Mouse (Mus musculus) heart, postnatal 0 days (tissue): ENCODE measurements around the gene Cdk2. TPM values are rescaled to one million over a fixed set of nuclear protein-coding genes. Genes with fewer than 3 reads are reported as not detected.
"Not testable (repeated sequence)": the region's sequence is repeated elsewhere in the genome, so short reads cannot be mapped to it uniquely, and the experiment has no call there.

Source experiments
- ATAC-seq: fragments of 200-750 bp; cut with Nextera tagmentation; 2 replicates; pipeline ENCODE4 v1.8.0; 2017; ENCODE audit warnings: low read depth, moderate number of reproducible peaks, moderate library complexity; ENCODE audit not compliant: insufficient read depth
- DNase-seq: peaks from one replicate; pipeline ENCODE4 v3.0.0-alpha.2; 2016; ENCODE audit warnings: low spot score
- H3K27ac ChIP-seq: fragments of 300-500 bp; sonication (generic); 2 replicates; pipeline ENCODE4 v1.5.1; 2014; ENCODE audit warnings: low read depth, mild to moderate bottlenecking
- H3K27me3 ChIP-seq: fragments of 300-500 bp; sonication (generic); 2 replicates; pipeline ENCODE4 v1.6.1; 2014; ENCODE audit warnings: low read length, mixed read lengths; ENCODE audit not compliant: control insufficient read depth, insufficient read depth
- H3K36me3 ChIP-seq: fragments of 300-500 bp; sonication (generic); replicated peaks from 2 replicates; pipeline ENCODE4 v1.6.1; 2014; ENCODE audit warnings: low read length, mixed read lengths; ENCODE audit not compliant: control insufficient read depth, insufficient read depth
- H3K4me1 ChIP-seq: fragments of 300-500 bp; sonication (generic); 2 replicates; pipeline ENCODE4 v1.6.1; 2014; ENCODE audit warnings: antibody characterized with exemption; ENCODE audit not compliant: control insufficient read depth, insufficient read depth
- H3K4me2 ChIP-seq: fragments of 300-500 bp; sonication (generic); 2 replicates; pipeline ENCODE4 v1.6.1; 2014; ENCODE audit warnings: low read depth, mild to moderate bottlenecking, low read length, moderate library complexity
- H3K4me3 ChIP-seq: fragments of 300-500 bp; sonication (generic); 2 replicates; pipeline ENCODE4 v1.5.1; 2014; ENCODE audit warnings: low read depth, low read length
- H3K9ac ChIP-seq: fragments of 300-500 bp; sonication (generic); replicated peaks from 2 replicates; pipeline ENCODE4 v1.6.1; 2014; ENCODE audit warnings: low read depth, low read length, mixed read lengths
- H3K9me3 ChIP-seq: fragments of 300-500 bp; sonication (generic); replicated peaks from 2 replicates; pipeline ENCODE4 v1.6.1; 2016; ENCODE audit warnings: low read length; ENCODE audit not compliant: control insufficient read depth
- CTCF ChIP-seq: IDR thresholded peaks from 2 replicates; pipeline ENCODE4 v1.5.1; 2016; ENCODE audit warnings: antibody characterized with exemption, control low read depth, low read depth
- EP300 ChIP-seq: IDR thresholded peaks from 2 replicates; pipeline ENCODE4 v1.6.1; 2016; ENCODE audit warnings: antibody characterized with exemption, low read depth
- WGBS: fragments of 180-500 bp; shearing (Covaris S2); extraction: QIAGEN DNeasy Blood & Tissue Kit; methylation state at CpG from one replicate; pipeline ENCODE4 v1.1.7; 2014; 5-methylcytosine and 5-hydroxymethylcytosine counted together
- polyA plus RNA-seq: library from polyadenylated mRNA; unstranded; fragments of >200 nt; fragmentation: Nextera tagmentation; extraction: Ambion mirVana; gene quantifications from 2 replicates; pipeline ENCODE4 v1.2.1, GENCODE M21; 2015
- total RNA-seq: library from RNA; depleted of rRNA; stranded (reverse); fragments of >200 nt; gene quantifications from 2 replicates; pipeline ENCODE4 v1.2.3, GENCODE M21; 2014; ENCODE audit warnings: low replicate concordance

Cdk2 gene
- total and polyA plus RNA-seq, 2 experiments from 2014 or later: 50.9 to 71.8 TPM

DNA sequence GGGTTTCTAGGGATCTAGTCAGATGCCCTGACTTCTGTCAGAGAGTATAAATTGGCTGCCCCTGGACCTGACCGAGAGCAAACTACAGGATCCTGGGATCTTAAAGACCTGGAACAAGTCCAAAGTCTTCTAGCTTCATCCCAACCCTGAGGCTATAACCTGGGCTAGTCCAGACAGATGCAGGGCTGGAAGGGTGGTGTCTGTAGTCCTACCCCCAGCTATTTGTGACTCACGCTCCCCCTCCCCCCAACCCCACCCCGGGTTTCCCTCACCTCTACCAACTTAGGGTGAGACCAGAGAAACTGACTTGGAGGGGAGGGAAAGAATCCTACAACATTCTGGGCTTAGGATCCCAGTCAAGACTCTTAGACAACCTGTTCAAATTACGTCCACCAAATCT lies 37.8 kb upstream of the Cdk2 start:
- Histone ChIP-seq H3K27me3 (no peaks in the 10 kb centered on the region), H3K9me3 (no peaks in the 10 kb centered on the region), H3K36me3 (no peaks in the 10 kb centered on the region), H3K9ac (peak overlapping the region; percentile 71), H3K4me3 (peak overlapping the region; percentile 68), H3K4me1 (peaks cover 22% of the 10 kb centered on the region), H3K27ac (no peak overlapping the region), H3K4me2 (peak overlapping the region; percentile 88)
- 21% methylated on average over 4 of the region's 4 CpGs for WGBS
- TF ChIP-seq CTCF (no peak), EP300 (no peak)
- ATAC-seq (no peak), DNase-seq (no peak)

DNA sequence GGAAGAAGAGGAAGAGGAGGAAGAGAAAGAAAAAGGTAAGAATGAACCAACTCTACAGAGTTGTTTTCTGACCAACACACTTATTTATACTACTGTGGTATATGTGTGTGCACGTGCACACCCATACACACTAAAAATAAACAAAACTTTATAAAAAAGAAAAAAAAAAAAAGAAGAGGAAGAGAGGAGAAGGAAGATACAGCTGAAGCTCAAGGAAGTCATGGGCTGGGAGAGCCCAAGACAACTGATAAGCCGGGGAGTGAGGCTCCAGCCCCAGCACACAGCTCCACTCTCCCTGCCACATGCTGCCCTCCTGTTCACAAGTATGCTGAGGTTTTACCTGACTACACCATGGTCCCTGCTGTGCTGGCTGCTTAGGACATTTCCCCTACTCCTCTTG lies 35.5 kb upstream of the Cdk2 start:
- TF ChIP-seq CTCF: no peak
- TF ChIP-seq EP300: no peak
- no peaks in the 10 kb centered on the region for H3K27me3 ChIP-seq
- WGBS: 40% methylated on average over 2 of the region's 2 CpGs
- no peak overlapping the region for H3K9ac ChIP-seq
- no peak overlapping the region for H3K27ac ChIP-seq
- no peaks in the 10 kb centered on the region for H3K9me3 ChIP-seq
- DNase-seq (no peak), ATAC-seq (no peak)
- H3K4me2 ChIP-seq: no peak overlapping the region
- no peak overlapping the region for H3K4me3 ChIP-seq
- 0 out of 2 replicates have a peak, but pooled peaks cover 8% of the 10 kb centered on the region for H3K36me3 ChIP-seq
- peaks cover 21% of the 10 kb centered on the region for H3K4me1 ChIP-seq

DNA sequence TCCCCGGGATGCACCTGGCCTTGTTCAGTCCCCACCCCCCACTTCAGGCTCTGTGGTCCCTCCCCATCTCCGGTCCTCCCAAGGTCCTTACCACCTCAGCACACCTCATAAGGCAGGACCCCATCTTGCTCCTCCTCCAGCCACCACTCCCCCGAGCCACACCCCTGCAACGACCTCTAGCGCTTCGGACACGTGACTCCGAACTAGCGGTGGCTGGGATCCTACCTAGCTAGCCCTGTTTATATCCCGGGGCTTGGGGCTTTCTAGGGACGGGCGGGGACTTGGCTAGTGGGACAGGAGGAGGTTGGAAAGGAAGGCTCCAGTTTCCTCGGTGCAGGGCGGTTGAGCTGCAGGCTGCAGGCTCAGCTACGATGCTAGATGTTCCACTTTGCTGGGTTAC lies 32.6 kb upstream of the Cdk2 start:
- ATAC-seq (peak; percentile 36; the same call in 1 of the 2 replicates), DNase-seq (no peak)
- no peak for TF ChIP-seq CTCF
- no peak for TF ChIP-seq EP300

DNA sequence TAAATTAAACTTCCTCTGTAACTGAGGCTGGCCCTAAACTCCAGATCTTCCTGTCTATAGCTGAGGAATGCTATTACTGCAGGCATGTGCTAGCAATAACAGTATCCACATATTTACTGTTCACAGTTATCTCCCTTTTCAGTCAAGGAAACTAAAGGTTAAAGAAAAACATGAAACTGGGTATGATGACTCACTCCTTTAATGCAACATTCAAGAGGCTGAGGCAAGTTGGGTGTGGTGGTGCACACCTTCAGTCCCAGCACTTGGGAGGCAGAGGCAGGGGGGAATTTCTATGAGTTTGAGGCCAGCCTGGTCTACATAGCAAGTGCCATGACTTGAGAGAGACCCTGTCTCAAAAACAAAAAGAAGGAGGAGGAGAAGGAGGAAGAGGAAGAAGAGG lies 27.2 kb upstream of the Cdk2 start:
- H3K27ac ChIP-seq: no peak overlapping the region
- DNase-seq (no peak), ATAC-seq (no peak)
- no peak overlapping the region for H3K9ac ChIP-seq
- H3K27me3 ChIP-seq: no peaks in the 10 kb centered on the region
- TF ChIP-seq EP300 (no peak), CTCF (no peak)
- H3K4me3 ChIP-seq: no peak overlapping the region
- H3K4me2 ChIP-seq: no peak overlapping the region
- H3K4me1 ChIP-seq: no peaks in the 10 kb centered on the region
- H3K36me3 ChIP-seq: peaks cover 40% of the 10 kb centered on the region
- no peaks in the 10 kb centered on the region for H3K9me3 ChIP-seq

More for the DNA sequence above, 32.6 kb upstream of the Cdk2 start:
- Histone ChIP-seq H3K4me3 (no peak overlapping the region), H3K27me3 (no peaks in the 10 kb centered on the region), H3K27ac (no peak overlapping the region), H3K4me2 (peak overlapping the region; percentile 51; the same call in 1 of the 2 replicates), H3K4me1 (peaks cover 4% of the 10 kb centered on the region; the same call in 1 of the 2 replicates), H3K36me3 (peaks cover 21% of the 10 kb centered on the region; the same call in 1 of the 2 replicates), H3K9ac (no peak overlapping the region), H3K9me3 (no peaks in the 10 kb centered on the region)
- 6% methylated on average over 15 of the region's 15 CpGs for WGBS

DNA sequence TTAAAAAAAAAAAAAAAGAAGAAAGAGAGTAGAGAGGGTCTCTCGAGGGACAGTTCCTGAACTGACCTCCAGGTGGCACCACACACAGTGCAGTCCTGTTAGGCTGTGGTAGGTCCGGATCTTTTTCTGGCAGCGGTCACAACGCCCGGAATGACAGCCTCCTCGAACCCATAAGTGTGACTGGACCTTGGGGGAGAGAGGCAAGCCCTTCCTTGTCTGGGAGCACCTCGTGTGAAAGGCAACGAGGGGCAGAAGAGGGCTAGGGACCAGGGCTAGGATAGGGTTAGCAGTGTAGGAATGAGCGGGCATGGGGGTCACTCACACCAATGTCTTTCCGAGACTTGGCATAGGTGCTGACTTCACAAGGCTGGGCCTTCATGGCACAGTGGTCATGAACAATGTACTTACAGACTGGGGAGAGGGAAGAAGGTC lies 26.2 kb upstream of the Cdk2 start:
- no peaks in the 10 kb centered on the region for H3K4me1 ChIP-seq
- ATAC-seq (peak; percentile 55; the same call in 1 of the 2 replicates), DNase-seq (peak; percentile 59)
- peak overlapping the region; percentile 20; the same call in 1 of the 2 replicates for H3K4me2 ChIP-seq
- peaks cover 37% of the 10 kb centered on the region for H3K36me3 ChIP-seq
- no peak overlapping the region; the same call in 1 of the 2 replicates for H3K9ac ChIP-seq
- TF ChIP-seq CTCF (peak; percentile 84), EP300 (no peak)
- no peak overlapping the region for H3K4me3 ChIP-seq
- H3K27ac ChIP-seq: no peak overlapping the region
- WGBS: 17% methylated on average over 10 of the region's 10 CpGs
- no peaks in the 10 kb centered on the region for H3K9me3 ChIP-seq
- no peaks in the 10 kb centered on the region for H3K27me3 ChIP-seq

DNA sequence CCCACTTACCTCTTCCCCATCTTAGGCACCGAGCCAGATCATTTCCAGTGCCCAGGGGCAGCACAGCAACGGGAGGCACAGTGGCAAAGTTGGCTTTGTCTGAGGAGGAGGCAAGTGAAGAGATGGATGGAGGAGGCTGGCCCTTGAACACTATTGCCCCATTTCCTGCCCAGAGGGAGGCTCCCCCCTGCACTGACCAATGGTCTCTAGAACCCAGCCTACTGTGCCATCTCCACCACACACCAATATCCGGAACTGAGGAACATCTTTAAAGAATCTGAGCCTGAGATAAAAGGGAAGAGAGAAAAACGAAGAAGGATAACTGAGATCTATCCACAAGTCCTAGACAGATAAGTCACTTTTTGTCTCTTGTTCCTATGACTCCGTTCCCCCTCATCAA lies 23.2 kb upstream of the Cdk2 start:
- WGBS: 73% methylated on average over 5 of the region's 5 CpGs
- Histone ChIP-seq H3K4me1 (no peaks in the 10 kb centered on the region), H3K27me3 (no peaks in the 10 kb centered on the region), H3K4me2 (no peak overlapping the region), H3K36me3 (peaks cover 23% of the 10 kb centered on the region), H3K9me3 (no peaks in the 10 kb centered on the region), H3K9ac (no peak overlapping the region), H3K27ac (no peak overlapping the region), H3K4me3 (no peak overlapping the region)
- no peak for TF ChIP-seq EP300
- TF ChIP-seq CTCF: no peak
- no peak for ATAC-seq
- DNase-seq: no peak

DNA sequence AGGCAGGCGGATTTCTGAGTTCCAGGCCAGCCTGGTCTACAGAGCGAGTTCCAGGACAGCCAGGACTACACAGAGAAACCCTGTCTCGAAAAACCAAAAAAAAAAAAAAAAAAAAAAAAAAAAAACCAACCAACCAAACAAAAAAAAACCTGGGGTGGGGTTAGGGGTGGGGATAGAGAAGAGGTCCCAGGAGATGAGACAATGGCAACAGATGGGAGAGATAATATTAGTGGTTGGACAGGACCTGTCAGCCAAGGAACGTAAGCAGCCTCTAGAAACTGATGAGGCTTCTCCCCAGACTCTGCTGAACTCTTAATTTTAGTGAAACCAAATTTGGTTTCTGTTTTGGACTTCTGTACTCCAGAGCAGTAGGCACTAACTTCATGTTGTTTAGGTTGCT lies 20.6 kb upstream of the Cdk2 start:
- H3K4me2 ChIP-seq: not testable (repeated sequence)
- 78% methylated on average over 3 of the region's 4 CpGs for WGBS

More for the DNA sequence above, 20.6 kb upstream of the Cdk2 start:
- H3K9me3 ChIP-seq, H3K9ac ChIP-seq, H3K27me3 ChIP-seq, DNase-seq, H3K4me3 ChIP-seq, H3K4me1 ChIP-seq, ATAC-seq, H3K27ac ChIP-seq: not testable (repeated sequence)
- peaks cover 19% of the 10 kb centered on the region for H3K36me3 ChIP-seq
